Mouse (Mus musculus) neural tube, embryonic 15.5 days (tissue): ENCODE results near the gene Crybb1. TPM values are rescaled to one million over a fixed set of nuclear protein-coding genes. Genes with fewer than 3 reads are reported as not detected.

Experiments
- ATAC-seq: fragments of 200-750 bp; cut with Nextera tagmentation; 2 replicates; pipeline ENCODE4 v1.8.0; 2017; ENCODE audit warnings: mild to moderate bottlenecking, moderate TSS enrichment, moderate library complexity; ENCODE audit not compliant: low FRiP score
- H3K27ac ChIP-seq: fragments of 300-500 bp; sonication (generic); replicated peaks from 2 replicates; pipeline ENCODE4 v1.5.1; 2015; ENCODE audit warnings: mild to moderate bottlenecking, inconsistent platforms
- H3K27me3 ChIP-seq: fragments of 300-500 bp; sonication (generic); replicated peaks from 2 replicates; pipeline ENCODE4 v1.6.1; 2015; ENCODE audit warnings: inconsistent platforms
- H3K36me3 ChIP-seq: fragments of 300-500 bp; sonication (generic); 2 replicates; pipeline ENCODE4 v1.6.1; 2015; ENCODE audit warnings: inconsistent platforms
- H3K4me1 ChIP-seq: fragments of 300-500 bp; sonication (generic); 2 replicates; pipeline ENCODE4 v1.6.1; 2015; ENCODE audit warnings: inconsistent platforms
- H3K4me2 ChIP-seq: fragments of 300-500 bp; sonication (generic); 2 replicates; pipeline ENCODE4 v1.6.1; 2015; ENCODE audit warnings: inconsistent platforms, mild to moderate bottlenecking, moderate library complexity
- H3K4me3 ChIP-seq: fragments of 300-500 bp; sonication (generic); replicated peaks from 2 replicates; pipeline ENCODE4 v1.5.1; 2015; ENCODE audit warnings: mild to moderate bottlenecking, inconsistent platforms
- H3K9ac ChIP-seq: fragments of 300-500 bp; sonication (generic); replicated peaks from 2 replicates; pipeline ENCODE4 v1.6.1; 2015; ENCODE audit warnings: mild to moderate bottlenecking, inconsistent platforms
- H3K9me3 ChIP-seq: fragments of 300-500 bp; sonication (generic); replicated peaks from 2 replicates; pipeline ENCODE4 v1.6.1; 2016; ENCODE audit warnings: inconsistent platforms
- WGBS: fragments of 180-500 bp; shearing (Covaris S2); methylation state at CpG from one replicate; pipeline ENCODE4 v1.1.7; 2015; ENCODE audit warnings: mixed read lengths; 5-methylcytosine and 5-hydroxymethylcytosine counted together
- polyA plus RNA-seq: library from polyadenylated mRNA; unstranded; fragments of >200 nt; fragmentation: Nextera tagmentation; extraction: Ambion mirVana; gene quantifications from 2 replicates; pipeline ENCODE4 v1.2.1, GENCODE M21; 2015

The Crybb1 gene
- polyA plus RNA-seq, 1 experiment from 2014 or later: 6.2 TPM

DNA sequence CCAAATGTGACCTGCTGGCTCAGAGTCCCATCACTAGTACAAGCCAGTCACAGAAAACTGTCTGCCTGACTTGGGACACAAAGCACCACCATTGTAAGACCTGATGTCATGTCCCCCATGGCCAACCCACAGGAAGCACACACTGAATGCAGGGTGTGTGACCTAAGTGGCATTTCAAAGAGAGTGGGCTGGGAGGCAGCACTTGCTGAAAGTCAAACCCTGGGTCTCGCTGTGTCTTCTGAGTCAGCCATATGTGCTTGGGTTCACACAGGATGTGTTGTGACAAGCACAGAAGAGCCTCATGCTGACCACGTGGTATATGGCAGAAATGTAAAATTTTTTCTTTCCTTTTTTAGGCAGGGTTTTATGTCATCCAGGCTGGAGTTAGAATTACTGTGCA lies 41.6 kb downstream of the Crybb1 start:
- Histone ChIP-seq H3K9ac (no peak overlapping the region), H3K27me3 (no peaks in the 10 kb centered on the region), H3K4me3 (no peak overlapping the region), H3K4me2 (no peak overlapping the region), H3K27ac (no peak overlapping the region), H3K4me1 (peaks cover 16% of the 10 kb centered on the region; the same call in 1 of the 2 replicates), H3K36me3 (no peaks in the 10 kb centered on the region), H3K9me3 (no peaks in the 10 kb centered on the region)
- ATAC-seq: no peak
- 77% methylated on average over 2 of the region's 2 CpGs for WGBS

DNA sequence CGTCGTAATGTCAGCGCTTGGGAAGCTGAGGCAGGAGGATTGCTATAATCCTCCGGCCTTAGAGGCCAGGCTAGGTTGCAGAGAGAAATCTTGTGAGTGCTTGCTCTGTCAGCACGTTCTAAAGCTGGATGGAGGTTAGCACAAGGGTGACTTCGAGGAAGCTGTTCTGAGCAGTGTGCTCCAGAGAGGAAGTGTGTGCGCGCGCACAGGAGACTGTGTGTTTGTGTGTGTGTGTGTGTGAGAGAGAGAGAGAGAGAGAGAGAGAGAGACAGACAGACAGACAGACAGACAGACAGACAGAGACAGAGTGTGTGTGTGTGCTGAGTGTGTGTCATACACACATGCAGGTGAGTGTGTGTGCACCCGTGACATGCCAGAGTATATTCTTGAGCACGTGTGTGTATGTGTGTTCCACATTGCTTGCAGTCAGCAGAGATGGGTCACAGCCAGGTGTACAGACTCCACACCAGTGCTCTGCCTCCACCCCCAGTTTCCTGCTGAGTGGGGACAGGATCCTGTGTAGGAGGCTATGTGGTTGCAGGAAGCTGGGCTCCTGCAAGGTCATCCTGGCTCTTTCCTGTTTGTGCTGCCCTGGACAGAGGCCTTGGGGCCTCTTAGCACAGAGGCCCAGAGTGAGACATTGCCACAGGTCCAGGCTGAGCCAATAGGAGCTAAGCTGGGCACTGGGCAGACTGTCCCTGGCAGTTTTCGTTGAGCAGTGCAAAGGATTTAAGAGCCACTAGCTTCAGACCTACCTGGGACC lies 42.8 kb downstream of the Crybb1 start:
- Histone ChIP-seq H3K4me3 (no peak overlapping the region), H3K27ac (no peak overlapping the region), H3K36me3 (no peaks in the 10 kb centered on the region), H3K27me3 (no peaks in the 10 kb centered on the region), H3K9me3 (no peaks in the 10 kb centered on the region), H3K9ac (no peak overlapping the region), H3K4me2 (no peak overlapping the region), H3K4me1 (peaks cover 12% of the 10 kb centered on the region; the same call in 1 of the 2 replicates)
- 91% methylated on average over 12 of the region's 12 CpGs for WGBS
- no peak for ATAC-seq

DNA sequence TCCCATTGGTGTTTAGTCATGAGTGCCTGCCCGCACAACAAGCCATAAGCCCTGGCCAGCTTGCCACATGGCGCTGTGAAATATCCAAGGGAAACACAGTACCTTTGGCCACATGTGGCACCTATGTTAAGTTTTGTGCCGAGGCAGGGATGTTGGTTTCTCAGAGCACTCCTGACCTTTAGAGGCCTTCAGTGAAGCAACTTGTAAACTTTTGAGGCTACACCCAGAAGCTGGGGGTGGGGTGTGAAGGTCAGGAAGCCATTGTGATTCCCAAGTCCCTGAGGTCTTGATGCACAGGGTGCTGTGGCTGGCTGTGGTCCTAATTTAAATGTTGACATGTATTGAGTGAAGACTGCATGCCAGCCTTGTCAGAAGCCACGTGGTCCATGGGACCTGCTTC lies 43.8 kb downstream of the Crybb1 start:
- 84% methylated on average over 4 of the region's 4 CpGs for WGBS
- H3K4me3 ChIP-seq: no peak overlapping the region
- no peak overlapping the region for H3K9ac ChIP-seq
- no peak for ATAC-seq
- H3K36me3 ChIP-seq: no peaks in the 10 kb centered on the region
- H3K4me2 ChIP-seq: no peak overlapping the region
- peaks cover 12% of the 10 kb centered on the region; the same call in 1 of the 2 replicates for H3K4me1 ChIP-seq
- no peaks in the 10 kb centered on the region for H3K9me3 ChIP-seq
- no peaks in the 10 kb centered on the region for H3K27me3 ChIP-seq
- H3K27ac ChIP-seq: no peak overlapping the region

DNA sequence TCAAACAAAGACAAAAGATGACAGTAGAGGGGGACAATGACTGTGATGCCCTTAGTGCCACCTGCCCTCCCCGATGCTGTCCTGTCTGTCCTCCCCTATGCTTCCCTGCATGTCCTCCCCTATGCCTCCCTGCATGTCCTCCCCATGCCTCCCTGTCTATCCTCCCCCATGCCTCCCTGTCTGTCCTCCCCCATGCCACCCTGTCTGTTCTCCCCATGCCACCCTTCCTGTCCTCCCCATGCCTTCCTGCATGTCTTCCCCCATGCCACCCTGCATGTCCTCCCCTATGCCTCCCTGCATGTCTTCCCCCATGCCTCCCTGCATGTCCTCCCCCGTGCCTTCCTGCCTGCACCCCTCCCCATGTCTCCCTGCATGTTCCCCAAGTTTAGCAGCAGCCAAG lies 44.5 kb downstream of the Crybb1 start:
- Histone ChIP-seq H3K27ac (no peak overlapping the region), H3K9ac (no peak overlapping the region), H3K4me2 (no peak overlapping the region), H3K4me3 (no peak overlapping the region), H3K27me3 (no peaks in the 10 kb centered on the region), H3K36me3 (no peaks in the 10 kb centered on the region), H3K4me1 (peaks cover 6% of the 10 kb centered on the region; the same call in 1 of the 2 replicates), H3K9me3 (no peaks in the 10 kb centered on the region)
- ATAC-seq: no peak
- WGBS: 84% methylated on average over 2 of the region's 2 CpGs

DNA sequence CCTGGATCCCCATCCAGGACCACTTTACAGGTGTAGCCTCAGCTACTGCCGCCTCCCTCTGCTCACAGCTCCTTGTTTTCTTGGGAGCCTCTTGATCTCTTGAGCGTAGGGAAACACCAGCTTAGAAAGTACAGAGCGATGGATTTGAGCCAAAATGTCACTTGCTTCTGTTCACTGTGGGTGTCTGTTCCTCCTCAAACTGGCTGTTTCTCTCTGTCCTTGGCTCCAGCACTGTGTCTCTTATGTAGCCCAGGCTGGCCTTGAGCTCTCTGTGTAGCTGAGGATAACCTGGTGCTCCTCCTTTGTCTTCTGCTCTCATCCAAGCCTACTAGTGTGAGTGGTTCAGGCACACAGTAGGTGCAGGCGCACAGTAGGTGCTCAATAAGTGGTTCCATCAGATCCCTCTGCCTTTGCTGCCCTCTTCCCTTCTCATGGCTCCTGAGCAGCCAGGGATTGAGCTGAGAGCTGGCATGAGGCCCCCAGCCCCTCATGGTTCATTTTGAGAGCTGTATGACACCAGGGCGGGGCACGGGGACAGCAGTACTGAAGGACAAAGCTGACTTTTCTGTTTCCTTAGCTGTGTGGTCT lies 45.2 kb downstream of the Crybb1 start:
- no peak overlapping the region for H3K9ac ChIP-seq
- H3K9me3 ChIP-seq: no peaks in the 10 kb centered on the region
- no peaks in the 10 kb centered on the region for H3K27me3 ChIP-seq
- H3K27ac ChIP-seq: no peak overlapping the region
- H3K4me2 ChIP-seq: no peak overlapping the region
- no peak for ATAC-seq
- H3K36me3 ChIP-seq: no peaks in the 10 kb centered on the region
- peaks cover 7% of the 10 kb centered on the region; the same call in 1 of the 2 replicates for H3K4me1 ChIP-seq
- 96% methylated on average over 6 of the region's 6 CpGs for WGBS
- H3K4me3 ChIP-seq: no peak overlapping the region

DNA sequence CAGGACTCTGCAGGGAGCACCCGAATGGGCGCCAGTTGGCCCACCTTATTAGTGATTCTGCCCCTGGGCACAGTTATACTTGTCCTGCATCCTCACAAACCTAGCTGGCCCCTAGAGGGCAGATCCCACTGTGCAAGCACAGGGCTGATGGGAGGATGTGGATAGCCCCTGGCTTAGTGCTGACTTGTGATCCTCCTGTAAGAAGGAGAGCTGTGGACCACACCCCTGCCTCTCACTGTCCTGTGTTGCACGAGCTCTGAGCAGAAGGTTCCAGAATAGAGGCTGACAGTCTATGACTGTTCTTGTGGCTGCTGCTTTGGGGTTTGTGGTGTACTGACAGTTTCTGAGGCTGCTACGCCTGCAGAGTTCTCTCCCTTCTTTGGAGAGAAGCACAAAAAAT lies 46.1 kb downstream of the Crybb1 start:
- H3K27ac ChIP-seq: no peak overlapping the region
- no peaks in the 10 kb centered on the region for H3K27me3 ChIP-seq
- WGBS: 93% methylated on average over 4 of the region's 4 CpGs
- no peaks in the 10 kb centered on the region for H3K36me3 ChIP-seq
- H3K9ac ChIP-seq: no peak overlapping the region
- no peaks in the 10 kb centered on the region for H3K9me3 ChIP-seq
- ATAC-seq: no peak
- H3K4me2 ChIP-seq: no peak overlapping the region
- H3K4me1 ChIP-seq: peaks cover 10% of the 10 kb centered on the region; the same call in 1 of the 2 replicates
- H3K4me3 ChIP-seq: no peak overlapping the region

DNA sequence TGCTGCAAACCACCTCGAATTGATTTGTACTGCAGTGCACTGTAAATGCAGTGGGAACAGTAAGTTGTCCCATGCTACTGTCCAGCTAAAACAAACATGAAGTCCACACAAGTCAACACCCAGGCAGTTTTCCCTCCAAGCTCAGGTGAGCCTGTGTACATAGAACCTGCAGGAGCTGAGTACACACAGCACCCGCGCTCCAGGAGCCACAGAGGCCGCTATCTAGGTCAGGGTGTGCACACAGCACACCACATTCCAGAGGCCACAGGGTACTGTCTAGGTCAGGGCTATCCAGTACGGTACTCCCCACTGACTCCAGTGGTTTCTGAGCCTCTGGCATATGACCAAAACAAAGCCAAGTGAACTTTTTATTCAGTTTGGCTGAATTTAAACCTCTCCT lies 46.7 kb downstream of the Crybb1 start:
- WGBS: 89% methylated on average over 5 of the region's 5 CpGs

DNA sequence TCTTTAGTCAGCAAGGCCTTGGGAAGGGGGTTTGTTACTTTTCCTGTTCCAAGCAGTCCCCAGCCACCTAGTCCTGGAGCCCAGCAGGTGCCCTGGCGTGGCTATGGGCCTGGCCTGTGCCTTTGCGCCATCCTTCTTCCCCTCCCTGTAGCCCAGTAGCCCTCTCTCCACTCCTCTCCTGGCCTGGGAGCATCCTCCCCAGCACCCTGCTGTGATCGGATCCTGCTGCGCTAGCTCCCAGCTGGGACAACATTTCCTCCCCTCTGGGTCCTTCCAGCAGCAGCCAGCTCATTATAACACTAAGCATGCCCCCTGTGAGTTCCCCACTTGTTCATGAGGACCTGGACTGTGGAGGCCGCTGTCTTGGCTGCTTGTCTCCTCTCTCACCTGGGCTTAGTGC lies 50.2 kb downstream of the Crybb1 start:
- Histone ChIP-seq H3K9ac (no peak overlapping the region), H3K9me3 (no peaks in the 10 kb centered on the region), H3K36me3 (peaks cover 33% of the 10 kb centered on the region), H3K4me3 (no peak overlapping the region), H3K4me2 (no peak overlapping the region), H3K27ac (no peak overlapping the region), H3K4me1 (peaks cover 5% of the 10 kb centered on the region; the same call in 1 of the 2 replicates), H3K27me3 (no peaks in the 10 kb centered on the region)
- no peak for ATAC-seq
- WGBS: 67% methylated on average over 5 of the region's 5 CpGs

More for the DNA sequence above, 46.7 kb downstream of the Crybb1 start:
- H3K9me3 ChIP-seq: no peaks in the 10 kb centered on the region
- no peak overlapping the region for H3K27ac ChIP-seq
- no peak overlapping the region for H3K4me3 ChIP-seq
- 0 out of 2 replicates have a peak, but pooled peaks cover under 1% of the 10 kb centered on the region for H3K36me3 ChIP-seq
- ATAC-seq: no peak
- no peak overlapping the region for H3K9ac ChIP-seq
- no peak overlapping the region for H3K4me2 ChIP-seq
- H3K27me3 ChIP-seq: no peaks in the 10 kb centered on the region
- H3K4me1 ChIP-seq: peaks cover 10% of the 10 kb centered on the region; the same call in 1 of the 2 replicates

DNA sequence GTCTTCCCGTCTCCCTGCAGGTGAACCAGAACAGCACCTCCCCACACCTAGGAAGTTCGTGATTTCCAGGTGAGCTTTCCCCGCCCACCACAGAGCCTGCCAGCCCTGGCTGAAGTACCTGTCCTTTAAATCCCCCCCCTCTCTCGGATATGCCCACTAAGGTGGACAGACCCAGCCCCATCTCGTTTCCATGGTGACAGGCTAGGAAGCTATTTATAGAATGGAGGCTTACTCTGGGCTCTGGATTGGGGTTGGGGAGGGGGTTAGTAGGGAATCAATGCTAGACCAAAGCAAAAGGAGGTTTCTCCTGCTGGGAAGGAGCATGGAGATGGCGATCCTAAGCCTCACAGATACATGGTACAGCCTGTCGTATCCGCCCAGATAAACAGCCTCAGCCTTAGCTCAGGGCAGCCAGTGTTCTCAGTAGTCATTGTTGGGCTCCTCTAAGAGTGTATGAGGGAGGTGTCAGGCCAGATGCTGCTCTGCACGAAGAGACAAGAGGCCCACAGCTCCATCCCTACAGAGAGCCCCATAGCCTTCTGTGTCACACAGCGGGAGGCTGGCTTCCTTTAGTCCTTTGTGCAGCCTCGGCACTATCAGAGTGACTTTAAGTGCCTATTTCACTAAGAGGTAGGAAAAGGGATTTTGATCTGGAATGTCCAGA lies 57.7 kb downstream of the Crybb1 start:
- WGBS: 65% methylated on average over 11 of the region's 11 CpGs
- no peak overlapping the region for H3K4me2 ChIP-seq
- H3K27ac ChIP-seq: no peak overlapping the region
- no peaks in the 10 kb centered on the region for H3K9me3 ChIP-seq
- H3K27me3 ChIP-seq: no peaks in the 10 kb centered on the region
- no peak overlapping the region for H3K4me3 ChIP-seq
- no peak for ATAC-seq
- H3K36me3 ChIP-seq: peaks cover 44% of the 10 kb centered on the region
- no peaks in the 10 kb centered on the region; the same call in 1 of the 2 replicates for H3K4me1 ChIP-seq
- H3K9ac ChIP-seq: no peak overlapping the region

DNA sequence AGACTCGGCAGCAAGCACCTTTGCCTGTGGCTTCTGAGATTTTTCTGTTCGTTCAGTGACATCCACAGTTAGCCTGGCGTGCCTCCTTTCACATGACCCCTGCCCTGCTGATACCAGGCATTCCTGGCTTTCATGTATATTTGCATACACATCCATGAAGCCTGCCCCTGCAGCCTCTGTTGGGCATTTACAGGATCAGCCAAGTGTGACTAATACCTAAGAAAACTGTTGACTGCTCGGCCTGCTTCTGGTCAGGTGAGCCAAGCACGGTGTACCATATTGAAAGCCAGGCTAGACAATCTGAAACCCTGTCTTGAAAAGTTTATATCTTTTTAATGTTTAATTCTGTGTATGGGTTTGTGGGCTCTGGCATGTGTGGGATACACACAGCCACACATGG lies 60.9 kb downstream of the Crybb1 start:
- WGBS: 82% methylated on average over 5 of the region's 5 CpGs
- H3K4me1 ChIP-seq: no peaks in the 10 kb centered on the region; the same call in 1 of the 2 replicates
- ATAC-seq: no peak
- 0 out of 2 replicates have a peak, but pooled peaks cover 3% of the 10 kb centered on the region for H3K27me3 ChIP-seq
- H3K4me2 ChIP-seq: no peak overlapping the region
- H3K36me3 ChIP-seq: peaks cover 15% of the 10 kb centered on the region
- H3K27ac ChIP-seq: no peak overlapping the region
- H3K4me3 ChIP-seq: no peak overlapping the region
- H3K9me3 ChIP-seq: no peaks in the 10 kb centered on the region
- no peak overlapping the region for H3K9ac ChIP-seq

DNA sequence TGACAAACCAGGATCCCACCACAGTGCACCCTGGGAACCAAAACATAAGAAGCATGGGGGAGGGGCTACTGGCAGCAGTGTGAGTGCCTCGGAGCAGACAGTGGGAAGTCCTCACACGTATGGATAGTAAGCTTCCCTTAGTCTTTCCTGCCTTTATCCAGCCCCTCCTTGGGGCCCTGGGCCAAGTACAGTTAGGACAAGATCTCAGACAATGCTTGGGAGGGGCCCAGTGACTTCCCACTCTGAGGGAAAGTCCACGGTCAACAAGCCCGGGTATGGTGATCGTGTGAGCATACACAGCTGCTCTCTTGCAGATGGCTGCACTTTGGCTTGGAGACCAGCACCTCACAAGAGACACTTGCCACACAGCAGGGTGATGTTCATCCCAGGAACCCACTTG lies 61.7 kb downstream of the Crybb1 start:
- Histone ChIP-seq H3K9me3 (no peaks in the 10 kb centered on the region), H3K9ac (no peak overlapping the region), H3K27me3 (0 out of 2 replicates have a peak, but pooled peaks cover 5% of the 10 kb centered on the region), H3K27ac (no peak overlapping the region), H3K4me3 (no peak overlapping the region), H3K4me1 (no peaks in the 10 kb centered on the region; the same call in 1 of the 2 replicates), H3K4me2 (no peak overlapping the region), H3K36me3 (peaks cover 15% of the 10 kb centered on the region)
- no peak for ATAC-seq
- WGBS: 58% methylated on average over 5 of the region's 5 CpGs
